Mouse (Mus musculus) embryonic facial prominence, embryonic 14.5 days (tissue): ENCODE data around the gene 2610008E11Rik. TPM values are rescaled to one million over a fixed set of nuclear protein-coding genes. Genes with fewer than 3 reads are reported as not detected.
"Not testable (repeated sequence)": the region's sequence is repeated elsewhere in the genome, so short reads cannot be mapped to it uniquely, and the experiment has no call there.

Source experiments
- ATAC-seq: fragments of 200-750 bp; cut with Nextera tagmentation; 2 replicates; pipeline ENCODE4 v1.8.0; 2017; ENCODE audit warnings: low read depth, moderate number of reproducible peaks, moderate TSS enrichment
- DNase-seq: peaks from one replicate; pipeline ENCODE4 v3.0.0-alpha.2; 2015; ENCODE audit warnings: low spot score
- H3K27ac ChIP-seq: fragments of 300-500 bp; sonication (generic); replicated peaks from 2 replicates; pipeline ENCODE4 v1.5.1; 2014; ENCODE audit warnings: low read depth, mild to moderate bottlenecking, low read length, moderate library complexity
- H3K27me3 ChIP-seq: fragments of 300-500 bp; sonication (generic); replicated peaks from 2 replicates; pipeline ENCODE4 v1.6.1; 2014; ENCODE audit warnings: low read length; ENCODE audit not compliant: control insufficient read depth, insufficient read depth
- H3K36me3 ChIP-seq: fragments of 300-500 bp; sonication (generic); 2 replicates; pipeline ENCODE4 v1.6.1; 2014; ENCODE audit warnings: low read length, mixed read lengths; ENCODE audit not compliant: control insufficient read depth, insufficient read depth
- H3K4me1 ChIP-seq: fragments of 300-500 bp; sonication (generic); 2 replicates; pipeline ENCODE4 v1.6.1; 2014; ENCODE audit warnings: antibody characterized with exemption, low read length; ENCODE audit not compliant: control insufficient read depth, insufficient read depth
- H3K4me2 ChIP-seq: fragments of 300-500 bp; sonication (generic); 2 replicates; pipeline ENCODE4 v1.6.1; 2014; ENCODE audit warnings: low read depth, mild to moderate bottlenecking, low read length, moderate library complexity, mixed read lengths
- H3K4me3 ChIP-seq: fragments of 300-500 bp; sonication (generic); 2 replicates; pipeline ENCODE4 v1.5.1; 2014; ENCODE audit warnings: low read depth, mild to moderate bottlenecking, low read length
- H3K9ac ChIP-seq: fragments of 300-500 bp; sonication (generic); 2 replicates; pipeline ENCODE4 v1.6.1; 2014; ENCODE audit warnings: low read depth, mild to moderate bottlenecking, low read length, moderate library complexity, mixed read lengths
- H3K9me3 ChIP-seq: fragments of 300-500 bp; sonication (generic); 2 replicates; pipeline ENCODE4 v1.6.1; 2016; ENCODE audit warnings: low read length; ENCODE audit not compliant: control insufficient read depth
- WGBS: fragments of 180-500 bp; shearing (Covaris S2); extraction: QIAGEN DNeasy Blood & Tissue Kit; methylation state at CpG from one replicate; pipeline ENCODE4 v1.1.7; 2014; 5-methylcytosine and 5-hydroxymethylcytosine counted together
- polyA plus RNA-seq: library from polyadenylated mRNA; unstranded; fragments of >200 nt; fragmentation: Nextera tagmentation; extraction: Ambion mirVana; gene quantifications from 2 replicates; pipeline ENCODE4 v1.2.1, GENCODE M21; 2014

The 2610008E11Rik gene
- polyA plus RNA-seq, 1 experiment from 2014 or later = 31.9 TPM

- peaks cover 69% of the 10 kb centered on the region for H3K36me3 ChIP-seq
- no peaks in the 10 kb centered on the region for H3K27me3 ChIP-seq
- H3K27ac ChIP-seq = no peak overlapping the region
- no peak overlapping the region for H3K4me3 ChIP-seq
- peaks cover 8% of the 10 kb centered on the region for H3K4me1 ChIP-seq
- H3K9ac ChIP-seq = no peak overlapping the region
- no peak for ATAC-seq
- H3K9me3 ChIP-seq = peaks cover 13% of the 10 kb centered on the region; the same call in 1 of the 2 replicates
- H3K4me2 ChIP-seq = no peak overlapping the region
- DNase-seq = no peak
Observed at GRCm38 (mm10) chr10:79091731-79092130, 5.7 kb downstream of the 2610008E11Rik start.

- Histone ChIP-seq H3K9ac (no peak overlapping the region), H3K27ac (no peak overlapping the region), H3K4me2 (no peak overlapping the region), H3K4me3 (no peak overlapping the region), H3K4me1 (no peaks in the 10 kb centered on the region), H3K9me3 (peaks cover 13% of the 10 kb centered on the region; the same call in 1 of the 2 replicates), H3K27me3 (no peaks in the 10 kb centered on the region), H3K36me3 (peaks cover 71% of the 10 kb centered on the region)
- ATAC-seq (no peak), DNase-seq (no peak)
- WGBS = 85% methylated on average over 4 of the region's 4 CpGs
Observed at GRCm38 (mm10) chr10:79089000-79089399, 8.4 kb downstream of the 2610008E11Rik start.

- WGBS = 94% methylated on average over 2 of the region's 2 CpGs
- Histone ChIP-seq H3K27me3 (no peaks in the 10 kb centered on the region), H3K4me1 (no peaks in the 10 kb centered on the region), H3K4me3 (no peak overlapping the region), H3K9ac (no peak overlapping the region), H3K4me2 (no peak overlapping the region), H3K36me3 (peaks cover 48% of the 10 kb centered on the region), H3K27ac (no peak overlapping the region), H3K9me3 (peaks cover 10% of the 10 kb centered on the region; the same call in 1 of the 2 replicates)
- ATAC-seq (no peak), DNase-seq (no peak)
Observed at GRCm38 (mm10) chr10:79086577-79086976, 10.8 kb downstream of the 2610008E11Rik start.

GRCm38 (mm10) chr10:79057370-79057769 lies 40.0 kb downstream of the 2610008E11Rik start:
- not testable (repeated sequence) for H3K4me1 ChIP-seq, DNase-seq, H3K9ac ChIP-seq, H3K4me3 ChIP-seq, H3K27me3 ChIP-seq, H3K4me2 ChIP-seq, ATAC-seq, H3K27ac ChIP-seq
- Histone ChIP-seq H3K9me3 (peaks cover 33% of the 10 kb centered on the region), H3K36me3 (peaks cover 17% of the 10 kb centered on the region; the same call in 1 of the 2 replicates)
- 93% methylated on average over 3 of the region's 3 CpGs for WGBS

- DNase-seq, H3K27me3 ChIP-seq, H3K36me3 ChIP-seq, H3K9ac ChIP-seq, ATAC-seq, H3K4me3 ChIP-seq, H3K4me1 ChIP-seq, H3K27ac ChIP-seq, H3K4me2 ChIP-seq: not testable (repeated sequence)
- 80% methylated on average over 2 of the region's 2 CpGs for WGBS
- peaks cover 23% of the 10 kb centered on the region for H3K9me3 ChIP-seq
Observed at GRCm38 (mm10) chr10:79042457-79042856, 54.9 kb downstream of the 2610008E11Rik start.

- Histone ChIP-seq H3K27me3 (no peaks in the 10 kb centered on the region), H3K9me3 (0 out of 2 replicates have a peak, but pooled peaks cover 4% of the 10 kb centered on the region), H3K4me3 (no peak within 1 kb of the TSS), H3K36me3 (no peaks in the 10 kb centered on the region), H3K4me2 (no peak within 1 kb of the TSS), H3K9ac (no peak within 1 kb of the TSS), H3K27ac (no peak within 1 kb of the TSS), H3K4me1 (no peaks in the 10 kb centered on the region)
- no peak for DNase-seq
- ATAC-seq = no peak
Observed at GRCm38 (mm10) chr10:79028441-79028840, 69.0 kb downstream of the 2610008E11Rik start, which contains the start of gene Olfr57. Olfr57 (plus strand) TSS chr10:79028741.

Other genes starting within 250 kb of the 2610008E11Rik start
- gene Olfr1356, start 245.4 kb downstream of the 2610008E11Rik start, polyA plus RNA-seq = not detected in 2 replicates
- 0.14 TPM in 1 of 2 replicates, not detected in the other for gene Olfr1355, start 222.1 kb downstream of the 2610008E11Rik start, polyA plus RNA-seq
- gene Olfr1354, start 184.4 kb downstream of the 2610008E11Rik start, polyA plus RNA-seq = not detected in 2 replicates
- gene Olfr8, start 147.0 kb downstream of the 2610008E11Rik start, polyA plus RNA-seq = not detected in 2 replicates
- 0.20 TPM in 1 of 2 replicates, not detected in the other for gene Olfr1353, start 134.3 kb downstream of the 2610008E11Rik start, polyA plus RNA-seq
- 0.11 TPM in 1 of 2 replicates, not detected in the other for gene Olfr1352, start 116.5 kb downstream of the 2610008E11Rik start, polyA plus RNA-seq
- not detected in 2 replicates for gene Olfr1351, start 85.1 kb downstream of the 2610008E11Rik start, polyA plus RNA-seq
- gene Olfr57, start 68.9 kb downstream of the 2610008E11Rik start, polyA plus RNA-seq = not detected in 2 replicates
- not detected in 2 replicates for gene Vmn2r80, start 51.2 kb upstream of the 2610008E11Rik start, polyA plus RNA-seq
- not detected in 2 replicates for gene Vmn2r81, start 150.1 kb upstream of the 2610008E11Rik start, polyA plus RNA-seq